Mouse (Mus musculus): ENCODE results near the gene Osbp2. TPM values are rescaled to one million over a fixed set of nuclear protein-coding genes. Genes with fewer than 3 reads are reported as not detected.

Osbp2 gene
- total RNA-seq, 2 experiments from 2014 or later, result not detected

- ATAC-seq (replicated peaks; ENCODE audit: low FRiP score, low TSS enrichment, poor library complexity, severe bottlenecking), result no peak
Measured at GRCm38 (mm10) chr11:3773782-3774462, 89.8 kb downstream of the Osbp2 start.

GRCm38 (mm10) chr11:3773136-3773535 lies 90.6 kb downstream of the Osbp2 start:
- no peak for ATAC-seq (replicated peaks; ENCODE audit: low FRiP score, low TSS enrichment, poor library complexity, severe bottlenecking)

- peak; percentile 56; the same call in 1 of the 2 replicates for ATAC-seq (replicated peaks; ENCODE audit: low FRiP score, low TSS enrichment, poor library complexity, severe bottlenecking)
Measured at GRCm38 (mm10) chr11:3771348-3771747, 92.4 kb downstream of the Osbp2 start.

GRCm38 (mm10) chr11:3767830-3768229 lies 95.9 kb downstream of the Osbp2 start:
- no peak for ATAC-seq (replicated peaks; ENCODE audit: low FRiP score, low TSS enrichment, poor library complexity, severe bottlenecking)

- ATAC-seq (replicated peaks; ENCODE audit: low FRiP score, low TSS enrichment, poor library complexity, severe bottlenecking), result no peak
Measured at GRCm38 (mm10) chr11:3766964-3767363, 96.7 kb downstream of the Osbp2 start.

GRCm38 (mm10) chr11:3764352-3764751 lies 99.4 kb downstream of the Osbp2 start:
- no peak for ATAC-seq (replicated peaks; ENCODE audit: low FRiP score, low TSS enrichment, poor library complexity, severe bottlenecking)

GRCm38 (mm10) chr11:3761775-3762501 lies 101.8 kb downstream of the Osbp2 start:
- ATAC-seq (replicated peaks; ENCODE audit: low FRiP score, low TSS enrichment, poor library complexity, severe bottlenecking), result no peak

- no peak for ATAC-seq (replicated peaks; ENCODE audit: low FRiP score, low TSS enrichment, poor library complexity, severe bottlenecking)
Measured at GRCm38 (mm10) chr11:3761339-3761738, 102.4 kb downstream of the Osbp2 start.

- no peak for ATAC-seq (replicated peaks; ENCODE audit: low FRiP score, low TSS enrichment, poor library complexity, severe bottlenecking)
Measured at GRCm38 (mm10) chr11:3759433-3759832, 104.3 kb downstream of the Osbp2 start.

- ATAC-seq (replicated peaks; ENCODE audit: low FRiP score, low TSS enrichment, poor library complexity, severe bottlenecking), result no peak
Measured at GRCm38 (mm10) chr11:3755341-3755740, 108.4 kb downstream of the Osbp2 start.

- ATAC-seq (replicated peaks; ENCODE audit: low FRiP score, low TSS enrichment, poor library complexity, severe bottlenecking), result no peak
Measured at GRCm38 (mm10) chr11:3754685-3755084, 109.0 kb downstream of the Osbp2 start.

GRCm38 (mm10) chr11:3753897-3754296 lies 109.8 kb downstream of the Osbp2 start:
- 0 out of 2 replicates have a peak, but pooled peaks have one; percentile 26 for ATAC-seq (replicated peaks; ENCODE audit: low FRiP score, low TSS enrichment, poor library complexity, severe bottlenecking)

GRCm38 (mm10) chr11:3752766-3753165 lies 110.9 kb downstream of the Osbp2 start:
- ATAC-seq (replicated peaks; ENCODE audit: low FRiP score, low TSS enrichment, poor library complexity, severe bottlenecking), result no peak

- ATAC-seq (replicated peaks; ENCODE audit: low FRiP score, low TSS enrichment, poor library complexity, severe bottlenecking), result no peak
Measured at GRCm38 (mm10) chr11:3749831-3750230, 113.9 kb downstream of the Osbp2 start.

GRCm38 (mm10) chr11:3742449-3742848 lies 121.3 kb downstream of the Osbp2 start:
- ATAC-seq (replicated peaks; ENCODE audit: low FRiP score, low TSS enrichment, poor library complexity, severe bottlenecking), result no peak

- no peak for ATAC-seq (replicated peaks; ENCODE audit: low FRiP score, low TSS enrichment, poor library complexity, severe bottlenecking)
Measured at GRCm38 (mm10) chr11:3741183-3741582, 122.5 kb downstream of the Osbp2 start.

GRCm38 (mm10) chr11:3738778-3739177 lies 124.9 kb downstream of the Osbp2 start:
- ATAC-seq (replicated peaks; ENCODE audit: low FRiP score, low TSS enrichment, poor library complexity, severe bottlenecking), result no peak

GRCm38 (mm10) chr11:3735715-3736114 lies 128.0 kb downstream of the Osbp2 start:
- no peak for ATAC-seq (replicated peaks; ENCODE audit: low FRiP score, low TSS enrichment, poor library complexity, severe bottlenecking)

GRCm38 (mm10) chr11:3733933-3734636 lies 129.6 kb downstream of the Osbp2 start:
- no peak for ATAC-seq (replicated peaks; ENCODE audit: low FRiP score, low TSS enrichment, poor library complexity, severe bottlenecking)

GRCm38 (mm10) chr11:3731469-3731868 lies 132.2 kb downstream of the Osbp2 start:
- no peak for ATAC-seq (replicated peaks; ENCODE audit: low FRiP score, low TSS enrichment, poor library complexity, severe bottlenecking)

All from megakaryocyte-erythroid progenitor cell, adult 5-6 weeks (primary cell).